Mouse (Mus musculus): ENCODE results near the gene Mllt10.

Mllt10 gene

GRCm38 (mm10) chr2:18093858-18094257 is 38.8 kb downstream of the Mllt10 start:
- no peak for DNase-seq (ENCODE audit: low spot score)

DNA sequence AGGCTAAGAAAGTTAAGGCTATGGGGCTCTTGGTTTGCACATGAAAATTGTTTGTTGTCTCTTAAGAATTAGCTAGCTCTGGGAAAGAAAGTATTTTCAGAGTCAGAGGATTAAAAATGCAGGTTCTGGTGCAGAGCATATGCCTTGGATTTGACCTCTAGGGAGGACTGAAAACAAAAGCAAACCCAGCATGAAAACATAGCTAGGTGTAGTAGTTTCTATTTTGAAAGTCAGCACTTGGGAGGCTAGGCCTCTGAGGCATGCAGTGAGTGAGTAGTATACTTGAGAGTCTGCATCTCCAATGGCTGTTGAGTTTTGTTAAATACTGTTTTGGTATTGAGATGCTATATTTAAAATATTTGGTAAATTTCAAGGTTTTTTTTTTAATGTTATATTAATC is 39.3 kb downstream of the Mllt10 start:
- DNase-seq (ENCODE audit: low spot score) = no peak

DNA sequence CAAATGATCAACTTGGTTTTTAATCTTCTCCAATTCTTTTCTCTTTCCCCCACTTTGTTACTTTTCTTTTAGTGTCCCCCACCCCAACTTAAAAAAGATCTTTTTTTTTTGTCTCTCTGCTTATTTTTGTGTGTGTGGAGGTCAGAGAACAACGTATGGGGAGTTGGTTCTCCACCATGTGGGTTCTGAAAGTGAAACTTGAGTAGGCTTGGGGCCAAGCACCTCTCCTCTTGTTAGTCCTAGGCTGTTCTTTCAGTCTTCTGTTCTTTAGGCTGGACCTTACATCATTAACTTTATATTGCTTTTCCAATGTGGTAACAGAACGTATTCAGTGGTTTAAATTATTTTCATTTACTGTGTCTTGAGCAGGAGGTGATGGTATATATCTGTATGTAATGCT is 40.8 kb downstream of the Mllt10 start:
- DNase-seq (ENCODE audit: low spot score) = no peak

DNA sequence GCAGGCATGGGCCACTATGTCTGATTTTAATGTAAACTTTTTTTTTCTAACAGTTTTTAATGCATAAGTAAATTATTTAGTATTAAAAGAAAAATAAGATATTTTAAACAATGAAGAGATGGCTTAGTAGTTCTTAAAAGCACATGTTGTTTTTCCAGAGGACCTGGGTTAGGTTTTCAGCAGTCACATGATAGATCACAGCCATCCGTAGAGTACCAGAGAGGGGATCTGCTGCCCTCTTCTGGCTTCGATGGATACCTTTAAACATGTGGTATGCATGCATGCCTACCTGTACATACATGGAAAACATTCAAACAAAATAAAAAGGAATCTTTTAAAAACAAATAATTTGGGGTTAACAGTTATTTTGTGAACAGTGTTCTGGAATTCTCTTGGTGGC is 45.9 kb downstream of the Mllt10 start:
- DNase-seq (ENCODE audit: low spot score) = no peak

GRCm38 (mm10) chr2:18107561-18107960 is 52.5 kb downstream of the Mllt10 start:
- DNase-seq (ENCODE audit: low spot score) = no peak

DNA sequence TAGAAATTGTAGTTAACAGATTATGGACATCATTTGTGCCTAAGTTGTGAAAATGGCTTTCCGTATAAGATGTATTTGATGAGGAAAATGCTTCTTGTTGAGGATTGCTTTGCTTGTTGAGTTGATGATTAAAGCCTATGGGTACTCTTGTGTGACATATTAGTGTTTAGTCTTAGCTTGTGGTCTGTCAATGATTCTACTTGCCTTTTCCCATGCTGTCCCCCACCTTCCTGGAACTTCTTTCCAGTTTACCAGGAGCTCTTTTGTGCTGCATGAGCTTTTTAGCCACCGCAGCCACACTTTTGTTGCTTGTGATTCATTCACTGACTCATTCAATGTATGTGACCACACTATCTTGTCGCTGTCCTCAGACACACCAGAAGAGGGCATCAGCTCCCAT is 53.2 kb downstream of the Mllt10 start:
- no peak for DNase-seq (ENCODE audit: low spot score)

GRCm38 (mm10) chr2:18111411-18111810 is 56.4 kb downstream of the Mllt10 start:
- DNase-seq (ENCODE audit: low spot score) = no peak

DNA sequence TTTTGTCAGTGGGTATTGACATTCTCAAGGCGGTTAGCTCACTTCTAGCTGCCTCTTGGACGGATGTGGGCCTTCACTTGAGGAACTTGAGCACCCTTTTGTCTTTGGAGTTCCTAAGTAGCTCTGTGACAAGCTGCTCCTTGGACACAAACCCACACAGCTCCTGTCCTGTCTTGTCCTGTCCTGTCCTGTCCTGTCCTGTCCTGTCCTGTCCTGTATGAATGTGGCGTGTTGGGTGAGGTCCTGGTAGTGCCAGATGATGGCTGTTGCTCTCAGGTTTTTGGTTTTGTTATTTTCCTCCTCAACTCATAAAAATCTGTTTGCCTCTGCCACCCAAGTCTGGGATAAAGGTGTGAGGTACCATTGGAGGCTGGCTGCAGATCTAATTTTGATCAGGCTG is 61.4 kb downstream of the Mllt10 start:
- DNase-seq (ENCODE audit: low spot score) = no peak

- no peak for DNase-seq (ENCODE audit: low spot score)
Measured at GRCm38 (mm10) chr2:18138131-18138530, 83.1 kb downstream of the Mllt10 start.

DNA sequence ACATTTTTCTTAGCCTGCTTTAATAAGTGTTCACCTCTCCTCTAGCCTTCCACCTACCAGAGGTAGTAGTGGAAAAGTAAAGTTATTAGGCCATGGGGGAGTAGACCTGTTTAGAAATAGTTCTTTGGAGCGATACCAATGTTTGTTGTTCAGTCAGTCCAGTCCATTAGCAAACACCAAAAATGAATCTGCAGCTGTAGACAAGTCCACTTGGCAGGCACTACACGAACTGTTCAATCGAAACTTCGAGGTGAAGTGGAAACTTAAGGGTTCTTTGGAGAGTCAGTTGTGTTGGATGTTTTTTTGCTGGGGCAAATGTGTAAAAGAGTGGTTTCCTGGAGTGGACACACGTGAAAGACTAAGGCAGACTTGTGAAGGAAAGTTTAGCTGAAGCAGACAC is 84.6 kb downstream of the Mllt10 start:
- DNase-seq (ENCODE audit: low spot score) = no peak

DNA sequence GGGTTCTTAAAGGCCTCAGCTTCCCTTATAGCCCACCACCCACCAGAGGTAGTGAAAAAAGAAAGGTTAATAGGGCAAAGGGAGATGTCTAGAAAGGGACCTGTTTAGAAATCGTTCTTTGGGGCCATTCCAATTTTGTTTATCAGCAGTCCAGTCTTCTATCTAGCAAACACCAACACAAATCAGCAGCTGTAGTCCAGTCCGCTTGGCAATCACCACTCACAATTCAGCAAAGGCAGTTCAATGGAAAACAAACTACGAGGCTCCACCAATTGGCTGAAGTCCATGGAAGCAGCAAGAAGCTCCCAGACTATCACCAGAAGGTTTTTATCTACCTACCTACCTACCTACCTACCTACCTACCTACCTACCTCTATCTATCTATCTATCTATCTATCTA is 101.1 kb downstream of the Mllt10 start:
- no peak for DNase-seq (ENCODE audit: low spot score)

- DNase-seq (ENCODE audit: low spot score) = no peak
Measured at GRCm38 (mm10) chr2:18159426-18159825, 104.4 kb downstream of the Mllt10 start.

DNA sequence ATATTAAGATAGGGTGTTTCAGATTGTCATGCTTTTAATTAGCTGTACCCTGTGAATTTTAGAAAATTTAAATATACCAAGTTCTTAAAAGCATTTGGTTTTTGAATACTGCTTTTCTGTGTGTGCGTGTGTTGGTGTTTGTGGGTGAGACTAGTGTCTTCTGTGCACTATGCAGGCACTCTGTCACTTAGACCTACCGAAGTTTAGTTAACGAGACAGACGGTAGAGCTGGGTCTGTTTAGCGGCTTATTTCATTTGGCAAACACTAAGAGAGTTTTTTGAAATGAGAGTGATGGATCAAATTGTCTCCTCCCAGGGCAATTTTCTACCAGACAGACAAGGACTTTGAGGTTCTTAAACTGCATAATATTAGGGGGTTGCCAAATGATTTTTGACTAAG is 106.0 kb downstream of the Mllt10 start:
- no peak for DNase-seq (ENCODE audit: low spot score)

GRCm38 (mm10) chr2:18165511-18165910 is 110.5 kb downstream of the Mllt10 start:
- DNase-seq (ENCODE audit: low spot score) = no peak

GRCm38 (mm10) chr2:18169174-18169948 is 114.3 kb downstream of the Mllt10 start:
- no peak for DNase-seq (ENCODE audit: low spot score)

DNA sequence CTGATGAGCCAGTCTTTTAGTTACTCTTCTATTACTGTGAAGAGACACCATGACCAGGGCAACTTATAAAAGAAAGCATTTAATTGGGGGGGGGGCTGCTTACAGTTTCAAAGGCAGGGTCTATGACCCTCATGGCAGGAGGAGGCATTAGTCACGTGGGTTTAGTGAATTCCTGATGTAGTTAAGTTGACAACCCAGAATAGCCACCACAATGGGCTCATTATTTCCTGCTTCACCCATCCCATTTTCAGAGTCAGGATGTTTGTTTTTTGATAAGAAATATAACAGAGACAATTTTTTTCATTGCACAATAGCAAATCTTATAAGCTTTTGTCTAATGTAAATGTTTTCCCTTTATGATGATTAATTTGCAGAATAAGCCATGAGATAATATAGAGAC is 120.2 kb downstream of the Mllt10 start:
- DNase-seq (ENCODE audit: low spot score) = no peak

DNA sequence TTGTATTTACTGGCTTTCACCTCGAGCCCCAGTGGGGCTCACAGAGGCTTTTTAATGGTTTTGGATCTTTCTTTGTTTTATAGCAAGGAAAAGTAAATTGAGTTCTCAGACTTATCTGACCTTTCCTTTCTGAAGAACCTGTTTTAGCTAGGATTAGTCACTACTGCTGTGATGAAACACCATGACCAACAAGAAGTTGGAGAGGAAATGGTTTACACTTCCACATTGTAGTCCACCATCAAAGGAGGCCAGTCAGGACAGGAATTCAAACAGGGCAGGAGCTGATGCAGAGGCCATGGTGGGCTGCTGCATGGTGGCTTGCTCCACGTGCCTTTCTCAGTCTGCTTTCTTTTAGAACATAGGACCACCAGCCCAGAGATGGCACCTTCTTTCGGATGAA is 121.2 kb downstream of the Mllt10 start:
- DNase-seq (ENCODE audit: low spot score) = no peak

- DNase-seq (ENCODE audit: low spot score) = no peak
Measured at GRCm38 (mm10) chr2:18180323-18180722, 125.3 kb downstream of the Mllt10 start.

- DNase-seq (ENCODE audit: low spot score) = no peak
Measured at GRCm38 (mm10) chr2:18181631-18182030, 126.6 kb downstream of the Mllt10 start.

DNA sequence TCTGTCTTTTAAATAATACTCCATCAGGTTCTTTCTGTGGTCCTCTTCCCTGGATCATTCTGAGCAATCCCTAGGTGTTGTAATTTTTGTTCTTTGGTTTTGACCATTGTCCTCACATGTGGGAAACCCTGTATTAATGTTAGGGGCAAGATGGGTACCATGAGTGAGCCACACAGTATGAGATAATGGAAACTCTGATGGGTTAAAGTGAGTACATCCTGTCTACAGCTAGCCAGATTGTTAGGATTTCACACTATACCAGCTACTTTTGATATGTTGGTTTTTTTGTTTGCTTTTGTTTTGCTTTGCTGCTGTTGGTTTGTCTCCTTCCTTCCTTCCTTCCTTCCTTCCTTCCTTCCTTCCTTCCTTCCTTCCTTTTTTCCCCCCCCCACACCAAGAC is 128.0 kb downstream of the Mllt10 start:
- no peak for DNase-seq (ENCODE audit: low spot score)

DNA sequence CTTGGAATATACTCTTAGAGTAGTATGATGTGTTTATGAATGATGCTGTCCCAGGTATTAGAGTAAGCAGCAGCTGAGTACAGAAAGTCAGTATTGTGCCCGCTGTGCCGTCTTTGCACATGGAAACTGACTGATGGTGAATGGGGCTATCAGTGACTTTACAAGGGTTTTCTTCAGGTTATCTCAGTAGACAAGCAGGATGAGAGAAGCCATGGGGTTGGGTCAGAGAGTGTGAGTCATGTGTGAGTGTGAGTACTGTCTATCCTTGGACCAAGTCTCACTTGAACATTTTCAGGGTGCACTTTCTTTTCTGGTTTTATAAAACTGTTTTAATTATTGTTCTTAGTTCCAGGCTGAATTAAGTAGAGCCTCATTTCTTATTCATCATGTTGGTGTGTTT is 133.3 kb downstream of the Mllt10 start:
- DNase-seq (ENCODE audit: low spot score) = no peak

GRCm38 (mm10) chr2:18195285-18195684 is 140.2 kb downstream of the Mllt10 start:
- DNase-seq (ENCODE audit: low spot score) = no peak

- no peak for DNase-seq (ENCODE audit: low spot score)
Measured at GRCm38 (mm10) chr2:18195691-18196396, 140.8 kb downstream of the Mllt10 start.
